Mouse (Mus musculus) myocyte (in vitro differentiated cells): ENCODE measurements at regions not wholly inside any gene's neighbourhood (a gene's known extent, or its start where the extent isn't known, plus 50 kb on each side); places are given as distances from the start of the nearest gene placed in this dataset.

ENCODE experiments used
- CEBPB ChIP-seq: IDR thresholded peaks from 2 replicates; pipeline ENCODE4 v1.6.1; 2011; ENCODE audit warnings: mild to moderate bottlenecking, moderate library complexity; ENCODE audit not compliant: poor library complexity, insufficient read depth, severe bottlenecking
- E2F4 ChIP-seq: IDR thresholded peaks from one replicate; pipeline ENCODE4 v1.6.1; 2011; ENCODE audit warnings: mild to moderate bottlenecking, control low read depth, moderate library complexity; ENCODE audit not compliant: insufficient read depth
- MAX ChIP-seq: IDR thresholded peaks from one replicate; pipeline ENCODE4 v1.6.1; 2011; ENCODE audit warnings: low read depth, mild to moderate bottlenecking, control low read depth
- MYOD1 ChIP-seq, 3 experiments: IDR thresholded peaks; one replicate each; pipeline ENCODE4 v1.6.1; 2011; ENCODE audit warnings: control low read depth in 2 of 3, low read depth in 2 of 3, mild to moderate bottlenecking in 2 of 3, moderate library complexity in 1 of 3; ENCODE audit not compliant: insufficient read length in 2 of 3, control insufficient read depth in 1 of 3
- MYOG ChIP-seq, 3 experiments: IDR thresholded peaks; one replicate each; pipeline ENCODE4 v1.6.1; 2011; ENCODE audit warnings: control low read depth in 2 of 3, low read depth in 2 of 3, mild to moderate bottlenecking in 2 of 3; ENCODE audit not compliant: insufficient read length in 2 of 3, control insufficient read depth in 1 of 3, insufficient read depth in 1 of 3
- POLR2A ChIP-seq: IDR thresholded peaks from one replicate; pipeline ENCODE4 v1.6.1; 2011; ENCODE audit warnings: low read depth, mild to moderate bottlenecking, control low read depth, moderate library complexity; ENCODE audit not compliant: insufficient read length
- POLR2AphosphoS2 ChIP-seq: IDR thresholded peaks from one replicate; pipeline ENCODE4 v1.6.1; 2011; ENCODE audit warnings: low read depth, control low read depth; ENCODE audit not compliant: insufficient read length
- SRF ChIP-seq: IDR thresholded peaks from one replicate; pipeline ENCODE4 v1.6.1; 2011; ENCODE audit warnings: low read depth; ENCODE audit not compliant: control insufficient read depth, insufficient read length
- TCF12 ChIP-seq: IDR thresholded peaks from one replicate; pipeline ENCODE4 v1.6.1; 2011; ENCODE audit warnings: mild to moderate bottlenecking, control low read depth; ENCODE audit not compliant: poor library complexity, insufficient read depth, severe bottlenecking
- TCF3 ChIP-seq: IDR thresholded peaks from one replicate; pipeline ENCODE4 v1.6.1; 2011; ENCODE audit warnings: low read depth, control low read depth; ENCODE audit not compliant: insufficient read length
- USF1 ChIP-seq: IDR thresholded peaks from one replicate; pipeline ENCODE4 v1.6.1; 2011; ENCODE audit warnings: low read depth, mild to moderate bottlenecking, control low read depth, moderate library complexity

DNA sequence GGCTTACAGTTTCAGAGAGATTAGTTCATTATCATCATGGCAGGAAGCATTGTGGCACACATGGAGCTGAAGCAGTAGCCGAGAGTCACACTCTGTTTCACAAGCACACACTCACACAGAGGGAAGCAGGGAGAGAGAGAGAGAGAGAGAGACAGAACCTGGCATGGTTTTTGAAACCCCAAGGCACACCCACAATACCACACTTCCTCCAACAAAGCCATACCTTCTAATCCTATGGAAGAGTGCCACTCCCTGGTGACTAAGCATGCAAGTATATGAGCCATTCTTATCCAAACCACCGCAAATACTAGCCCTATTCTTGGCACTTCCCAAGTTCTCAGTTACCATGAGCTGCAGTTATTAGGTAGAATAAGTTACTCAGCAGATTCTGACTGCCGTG lies 82.5 kb upstream of the Slc38a4 start:
- TF ChIP-seq USF1 (no peak), POLR2A (no peak), MAX (no peak), MYOG (IDR thresholded peaks at IDR 0.05; ENCODE audit: control insufficient read depth in 1 of 3, insufficient read depth in 1 of 3, insufficient read length in 2 of 3, low read depth in 2 of 3) (no peak), POLR2AphosphoS2 (no peak), TCF3 (no peak), E2F4 (no peak), TCF12 (no peak), SRF (no peak), CEBPB (no peak), MYOD1 (IDR thresholded peaks at IDR 0.05; ENCODE audit: control insufficient read depth in 1 of 3, insufficient read length in 2 of 3, low read depth in 2 of 3) (no peak)
